Mouse (Mus musculus): Measurements from ENCODE around the gene Pde3b.
"Not testable (repeated sequence)": the region's sequence is repeated elsewhere in the genome, so short reads cannot be mapped to it uniquely, and the experiment has no call there.

Gene Pde3b

DNA sequence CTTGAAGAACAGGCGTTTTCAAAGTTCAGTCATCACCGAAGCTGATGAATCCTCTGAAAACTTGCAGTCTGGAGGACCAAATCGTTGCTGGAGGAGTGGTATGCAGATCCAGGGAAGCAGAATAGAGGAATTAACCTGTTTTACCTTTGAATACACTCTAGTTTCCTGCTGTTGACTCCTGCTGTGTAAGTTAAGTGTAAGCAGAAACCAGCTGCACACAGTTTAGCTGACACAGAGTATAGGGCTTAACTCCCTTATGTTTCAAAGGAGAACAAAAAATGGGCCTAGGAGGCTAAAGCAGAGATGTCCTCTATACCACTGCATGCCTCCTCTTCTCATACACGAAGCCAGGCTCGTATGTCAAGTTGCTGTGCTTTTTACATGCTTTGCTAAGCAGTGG, 63.8 kb downstream of the Pde3b start:
- DNase-seq (ENCODE audit: low spot score in 2 of 2) = no peak

DNA sequence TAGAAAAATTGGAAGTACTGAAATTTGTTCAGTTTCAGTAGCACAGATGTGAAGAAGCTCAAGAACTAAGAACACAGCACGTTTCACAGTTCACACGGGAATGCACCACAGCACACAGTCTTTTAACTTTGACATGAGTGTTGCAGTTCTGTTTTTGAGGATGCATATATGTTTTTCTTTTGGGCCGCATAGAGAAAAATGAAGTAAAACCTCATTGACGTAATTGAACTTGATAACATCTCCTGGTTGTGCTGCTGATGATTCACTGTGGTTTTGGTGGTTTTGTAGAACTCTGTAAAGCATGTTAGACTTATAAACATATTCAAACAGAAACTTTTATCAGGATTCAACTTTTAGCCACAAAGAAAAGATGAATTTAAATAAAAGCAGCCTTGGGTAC, 64.7 kb downstream of the Pde3b start:
- no peak for DNase-seq (ENCODE audit: low spot score in 2 of 2)

DNA sequence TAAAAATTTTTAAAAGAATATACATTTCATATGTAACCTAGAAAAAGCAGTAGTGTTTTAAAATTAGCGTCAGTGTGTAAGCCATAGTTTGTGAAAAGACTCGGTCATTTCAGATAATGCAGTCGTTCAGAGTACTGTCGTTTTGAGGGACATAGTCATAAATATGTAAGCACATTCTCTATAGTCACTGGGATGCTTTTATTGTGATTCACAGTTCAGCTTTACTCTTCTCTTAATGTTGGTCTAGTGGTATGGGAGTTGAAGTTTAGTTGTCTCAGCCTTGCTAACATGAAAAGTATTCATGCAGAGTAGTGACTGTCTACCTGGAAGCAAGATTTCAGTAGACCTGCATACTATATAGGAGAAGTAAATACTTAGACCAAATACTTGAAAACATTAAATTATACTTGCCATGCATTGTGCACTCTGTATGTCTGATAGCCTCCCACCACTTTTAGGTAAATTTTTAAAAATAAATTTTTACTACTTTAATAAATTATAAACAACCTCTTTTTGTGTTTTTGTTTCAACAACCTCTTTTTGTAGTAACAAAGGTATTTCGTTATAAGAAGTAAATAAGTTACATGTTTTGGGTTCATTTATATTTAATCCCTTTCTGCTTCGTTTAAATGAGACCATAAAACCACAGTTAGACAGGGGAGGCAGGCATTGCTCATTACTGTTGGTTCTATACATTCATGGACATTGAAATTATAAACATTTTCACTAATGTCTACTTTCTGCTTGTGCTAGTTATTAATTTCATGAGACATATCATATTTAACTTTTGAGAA, 65.3 kb downstream of the Pde3b start:
- no peak for DNase-seq (ENCODE audit: low spot score in 2 of 2)

DNA sequence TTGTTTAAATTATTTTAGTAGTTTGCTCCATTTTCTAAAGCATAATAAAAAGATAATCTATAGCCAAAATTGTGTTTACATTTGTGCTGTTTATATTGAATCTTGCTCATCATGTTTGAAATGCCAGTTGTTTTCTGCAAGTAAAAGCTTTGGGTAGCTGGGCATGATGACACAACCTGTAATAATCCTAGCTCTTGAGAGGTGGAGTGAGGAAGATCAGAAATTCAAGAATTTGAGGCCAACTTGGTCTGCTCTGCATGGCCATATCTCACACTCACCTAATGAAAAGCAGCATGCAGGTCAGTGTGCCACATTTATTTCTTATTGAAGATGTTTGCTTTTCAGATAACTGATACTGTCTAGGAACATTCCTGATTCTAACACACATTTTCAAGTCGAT, 65.9 kb downstream of the Pde3b start:
- no peak for DNase-seq (ENCODE audit: low spot score in 2 of 2)

DNA sequence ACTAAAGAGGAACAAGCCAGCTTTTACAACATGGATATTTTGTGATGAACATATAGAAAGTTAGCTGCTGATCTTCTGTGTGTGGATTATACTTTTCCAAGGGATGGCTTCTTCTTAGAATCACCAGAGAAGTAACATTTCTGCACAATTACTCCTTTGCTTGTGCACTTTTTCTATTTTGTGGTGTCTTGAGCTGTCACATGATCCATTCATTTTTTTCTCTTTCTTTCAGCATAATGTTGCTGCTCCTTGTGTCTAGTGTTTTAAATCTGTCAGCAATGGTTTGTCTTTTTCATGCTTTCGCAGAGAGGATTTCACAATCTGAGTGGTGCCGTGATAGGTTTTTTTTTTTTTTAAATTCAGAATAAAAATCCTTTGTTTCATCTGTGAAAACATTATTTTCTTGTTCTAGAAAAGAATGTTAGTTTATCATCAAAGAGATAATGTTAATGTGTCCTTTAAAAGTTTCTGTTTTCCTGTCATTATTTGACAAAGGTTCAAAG, 66.4 kb downstream of the Pde3b start:
- DNase-seq (ENCODE audit: low spot score in 2 of 2) = no peak

DNA sequence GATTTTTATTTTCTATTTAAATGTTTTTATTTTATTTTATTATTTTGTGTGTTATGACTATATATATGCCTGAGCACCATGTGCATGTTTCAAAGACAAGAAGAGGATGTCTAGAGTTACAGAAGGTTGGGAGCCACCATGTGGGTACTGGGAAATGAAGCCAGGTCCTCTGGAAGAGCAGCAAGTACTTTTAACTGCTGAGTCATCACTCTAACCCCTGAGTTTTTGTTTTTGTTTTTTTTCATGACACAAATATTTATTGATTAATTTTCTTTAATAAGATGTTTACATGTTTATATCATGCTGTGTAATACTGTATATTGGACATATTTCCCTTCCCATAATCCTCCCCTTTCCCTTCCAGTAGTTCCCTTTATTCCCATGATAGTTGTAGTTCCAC, 77.5 kb downstream of the Pde3b start:
- DNase-seq (ENCODE audit: low spot score in 2 of 2) = no peak

DNA sequence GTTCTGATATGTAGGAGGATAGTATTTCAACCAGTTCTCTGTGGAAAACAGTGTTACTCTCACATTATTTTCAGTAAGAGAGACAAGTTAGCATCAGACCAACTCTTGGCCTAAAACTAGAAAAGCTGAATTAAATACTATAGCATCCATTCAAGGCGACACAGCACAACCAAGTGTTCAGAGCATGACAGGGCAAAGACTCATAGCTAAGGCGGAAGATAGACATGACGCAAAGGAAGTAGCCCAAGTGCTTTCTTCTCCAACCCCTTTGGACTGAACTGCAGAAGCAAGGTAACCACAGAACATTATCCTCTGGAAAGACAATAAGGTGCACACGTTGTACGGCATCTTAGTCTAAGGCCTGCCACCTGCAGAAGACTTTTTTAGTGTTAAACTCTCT, 79.0 kb downstream of the Pde3b start:
- DNase-seq (ENCODE audit: low spot score in 2 of 2) = peak in 1 of 2 experiments; percentile 10

DNA sequence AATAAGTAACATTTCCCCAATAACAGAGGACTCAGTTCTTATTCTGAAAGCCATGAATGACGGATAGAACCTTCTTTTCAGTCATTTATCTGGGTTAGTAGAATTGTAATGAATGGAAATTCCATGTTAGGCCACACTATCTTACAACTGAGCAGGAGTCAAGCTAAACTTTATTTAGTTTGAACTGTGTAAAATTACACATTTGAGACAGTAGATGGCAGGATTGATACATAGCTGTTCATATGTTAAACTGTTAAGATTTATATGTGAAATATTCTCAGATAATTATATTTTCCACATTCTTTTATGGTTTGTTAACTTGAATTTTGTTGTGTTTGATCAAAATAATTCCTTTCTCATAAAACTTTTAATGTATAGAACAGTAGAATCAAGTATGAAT, 84.2 kb downstream of the Pde3b start:
- DNase-seq (ENCODE audit: low spot score in 2 of 2) = no peak

DNA sequence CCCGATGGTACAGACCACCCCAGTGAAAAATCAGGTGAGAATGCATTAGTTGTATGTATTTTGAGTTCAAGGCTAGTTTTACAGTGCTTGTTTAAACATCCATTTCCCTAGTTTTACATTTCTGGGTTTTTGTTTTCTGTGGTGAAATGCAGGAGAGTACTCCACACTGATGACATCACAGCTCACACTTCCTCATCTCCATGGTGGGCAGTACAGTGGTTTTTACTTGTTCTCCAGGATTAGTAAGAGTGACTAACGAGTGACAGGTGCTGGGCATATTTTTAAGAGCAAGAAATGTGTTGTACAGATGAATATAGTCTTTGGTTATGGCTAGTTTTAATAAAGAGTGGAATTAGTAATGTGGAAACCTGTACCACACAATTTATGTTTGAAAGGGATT, 93.8 kb downstream of the Pde3b start:
- no peak for DNase-seq (ENCODE audit: low spot score in 2 of 2)

DNA sequence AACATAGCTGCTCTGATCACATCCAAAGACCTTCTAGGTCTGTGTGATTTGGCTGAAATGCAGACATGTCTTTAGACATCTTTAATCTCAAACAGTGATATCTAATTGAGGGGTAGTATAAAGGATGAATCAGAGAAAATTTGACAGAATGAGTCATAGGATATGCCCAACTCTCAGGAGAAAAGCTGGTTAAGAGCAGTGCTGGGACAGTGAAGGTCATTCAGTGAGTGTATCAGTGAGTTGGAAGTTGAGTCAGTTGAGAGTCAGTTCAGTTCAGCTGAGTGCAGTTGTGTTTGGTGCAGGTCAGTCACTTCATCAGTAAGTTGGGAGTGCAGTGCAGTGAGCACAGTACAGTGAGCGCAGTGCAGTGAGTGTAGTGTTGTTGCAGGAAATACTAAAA, 105.0 kb downstream of the Pde3b start:
- DNase-seq (ENCODE audit: low spot score in 2 of 2) = no peak

DNA sequence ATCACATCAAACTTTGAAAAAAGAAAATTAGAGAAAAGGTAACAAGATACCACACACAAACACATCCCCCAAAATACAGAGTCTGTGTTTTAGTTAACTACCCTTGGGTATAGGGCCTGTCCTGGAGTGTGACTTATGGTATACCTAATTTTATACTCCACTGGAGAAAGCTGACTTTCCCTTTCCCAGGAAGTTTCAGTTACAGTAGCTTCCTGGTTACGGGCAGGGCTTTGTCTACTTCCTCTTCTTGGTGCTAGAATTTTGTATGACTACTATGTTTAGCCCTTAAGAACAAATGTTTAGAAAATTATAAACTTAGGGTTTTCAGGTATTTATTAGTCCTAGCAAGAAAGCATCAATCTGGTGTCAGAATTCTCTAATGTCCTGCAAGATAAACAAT, 111.2 kb downstream of the Pde3b start:
- DNase-seq (ENCODE audit: low spot score in 2 of 2) = no peak

DNA sequence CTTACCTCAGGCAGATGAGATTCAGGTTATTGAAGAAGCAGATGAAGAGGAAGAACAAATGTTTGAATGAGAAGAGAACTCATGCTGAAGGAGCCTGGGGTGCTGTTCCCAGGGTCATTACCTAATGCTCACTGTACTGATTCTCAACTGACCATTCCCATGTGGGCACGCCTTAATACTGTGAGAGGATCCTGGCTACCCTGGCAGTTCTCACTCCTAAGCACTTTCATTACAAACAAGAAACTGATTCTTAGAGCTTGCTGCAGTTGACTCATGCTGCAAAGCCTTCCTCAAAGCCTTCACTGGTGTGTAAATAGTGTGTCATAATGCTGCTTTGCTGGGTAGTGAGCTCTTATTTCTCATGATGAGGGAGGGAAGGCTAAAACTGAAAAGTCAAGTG, 121.1 kb downstream of the Pde3b start:
- no peak for DNase-seq (ENCODE audit: low spot score in 2 of 2)

DNA sequence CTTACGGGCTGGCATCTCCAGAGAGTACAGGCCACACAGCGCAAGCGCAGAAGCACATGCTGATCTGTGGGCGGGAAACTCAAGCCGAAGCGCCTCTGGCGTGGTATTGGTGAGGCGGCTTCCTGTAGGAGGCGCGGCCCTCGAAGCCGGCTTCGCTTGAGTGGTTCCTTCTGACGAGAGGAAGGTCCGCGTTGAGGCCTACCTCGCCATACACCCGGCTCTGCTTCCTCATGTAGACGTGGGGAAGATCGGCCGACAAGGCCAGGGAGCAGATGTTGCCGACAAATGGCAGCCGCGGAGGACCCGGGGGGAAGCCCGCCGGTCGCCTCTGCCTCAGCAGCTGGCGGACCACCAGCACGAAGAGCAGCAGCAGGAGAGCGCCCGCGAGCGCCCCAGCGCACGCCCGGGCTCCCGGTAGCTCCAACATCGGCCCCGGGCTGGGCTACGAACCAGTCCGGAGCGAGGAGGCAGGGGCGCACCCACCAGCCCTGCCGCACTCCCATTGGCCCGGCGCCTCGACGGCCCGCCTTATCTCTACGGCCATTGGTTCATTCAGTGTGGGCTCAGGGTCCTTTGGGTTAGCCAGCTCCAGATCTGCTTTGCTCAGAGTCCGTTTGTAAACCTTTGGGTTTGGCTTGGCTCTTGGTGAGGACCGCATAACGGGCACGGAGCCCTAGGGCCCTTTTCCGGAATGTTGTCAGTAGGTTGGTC, 147.6 kb downstream of the Pde3b start, which contains the start of gene Cyp2r1:
TSS of gene Cyp2r1 (minus strand) at position 442 of the 711 bp plus-strand sequence.
- peak; percentile 76 to 82 for DNase-seq (ENCODE audit: low spot score in 2 of 2)

DNA sequence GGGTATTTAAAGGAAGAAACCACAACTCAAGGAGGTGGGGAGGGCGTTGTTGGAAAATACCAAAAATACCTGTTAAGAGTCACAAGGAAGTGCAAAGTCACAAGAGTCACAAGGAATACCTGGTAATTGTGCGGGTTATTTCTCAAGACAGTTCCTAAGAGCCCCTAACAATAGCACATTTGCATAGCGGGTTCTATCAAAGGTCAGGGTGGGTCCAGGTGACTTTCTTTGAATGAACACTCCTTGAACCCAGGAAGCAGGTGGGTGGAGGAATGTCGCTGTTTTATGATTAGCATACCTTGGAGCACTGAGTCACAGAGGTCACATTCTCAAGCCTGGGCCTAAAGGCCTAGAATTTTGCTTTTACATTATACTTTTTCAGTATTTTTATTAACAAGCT, 158.8 kb downstream of the Pde3b start:
- not testable (repeated sequence) for DNase-seq (ENCODE audit: low spot score in 2 of 2)

DNA sequence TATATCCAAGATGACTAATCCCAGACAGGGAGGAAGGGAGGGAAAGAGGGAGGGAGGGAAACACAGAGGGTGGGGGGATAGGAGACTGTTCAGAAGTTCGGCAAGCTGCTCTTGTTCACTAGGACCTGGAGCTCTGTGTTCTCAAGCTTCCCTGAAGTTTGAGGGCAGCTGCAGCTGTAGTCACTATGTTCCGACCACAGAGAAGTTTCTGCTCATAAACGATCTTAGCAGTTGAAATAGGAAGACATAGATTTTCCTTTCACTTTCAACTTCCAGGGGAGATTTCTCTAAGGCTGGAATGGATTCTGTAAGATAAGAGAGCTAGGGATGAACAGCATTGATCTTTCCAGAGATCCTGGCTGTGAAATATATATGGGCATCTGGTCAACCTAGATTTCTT, 161.8 kb downstream of the Pde3b start:
- DNase-seq (ENCODE audit: low spot score in 2 of 2) = no peak

DNA sequence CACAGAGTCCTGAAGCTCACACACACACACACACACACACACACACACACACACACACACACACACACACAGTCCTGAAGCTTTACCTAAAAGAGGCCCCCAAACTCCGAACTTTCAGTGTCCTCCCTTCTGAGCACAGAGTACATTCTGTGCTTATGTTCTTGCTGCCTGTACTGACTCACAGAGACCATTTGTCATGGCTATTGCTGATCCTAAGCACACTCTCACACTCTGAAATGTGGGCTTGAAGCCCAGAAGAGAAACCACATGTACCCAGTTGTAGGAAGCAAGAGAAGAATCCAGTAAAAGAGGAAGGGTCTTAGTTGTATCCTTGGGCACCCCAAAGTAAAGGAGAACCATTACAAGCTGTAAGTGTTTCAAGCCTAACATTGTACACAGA, 162.6 kb downstream of the Pde3b start:
- no peak for DNase-seq (ENCODE audit: low spot score in 2 of 2)

DNA sequence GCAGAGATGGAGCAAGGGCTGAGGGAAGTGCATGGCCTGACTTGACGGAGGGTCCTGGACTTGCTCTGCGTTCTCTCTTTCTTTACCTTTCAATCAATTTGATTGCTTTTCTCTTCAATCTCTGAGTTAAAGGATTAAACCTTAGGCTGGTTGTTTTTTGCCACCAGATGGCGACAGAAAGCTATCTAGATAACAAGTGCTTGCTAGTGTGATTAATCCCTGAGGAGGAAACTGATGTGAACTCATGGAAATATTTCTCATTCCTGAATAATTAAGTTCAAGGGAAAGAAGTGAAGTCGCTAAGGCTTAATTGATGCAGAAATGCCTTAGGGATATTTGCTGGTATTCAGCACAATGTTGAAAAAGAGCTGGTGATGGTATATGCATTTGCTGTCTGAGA, 165.3 kb downstream of the Pde3b start:
- peak in 1 of 2 experiments; percentile 27 for DNase-seq (ENCODE audit: low spot score in 2 of 2)

DNA sequence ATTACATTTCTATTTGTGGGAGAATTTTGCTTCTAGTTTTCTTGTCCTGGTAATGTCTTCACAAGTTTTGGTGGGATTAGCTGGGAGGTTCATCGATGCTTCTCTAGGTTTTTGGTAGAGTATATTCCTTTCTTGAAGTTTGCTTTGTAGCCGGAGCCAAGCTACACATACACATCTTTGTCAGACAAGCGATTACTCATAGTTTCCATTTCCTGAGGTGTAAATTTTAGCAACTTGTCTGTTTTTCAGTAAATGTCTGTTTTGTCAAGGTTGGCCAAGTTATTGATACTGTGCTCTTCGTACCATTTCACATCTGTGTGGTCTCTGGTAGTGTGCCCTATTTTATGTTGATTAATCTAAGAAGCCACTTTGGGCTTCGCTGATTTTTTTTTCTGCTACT, 166.1 kb downstream of the Pde3b start:
- no peak for DNase-seq (ENCODE audit: low spot score in 2 of 2)

DNA sequence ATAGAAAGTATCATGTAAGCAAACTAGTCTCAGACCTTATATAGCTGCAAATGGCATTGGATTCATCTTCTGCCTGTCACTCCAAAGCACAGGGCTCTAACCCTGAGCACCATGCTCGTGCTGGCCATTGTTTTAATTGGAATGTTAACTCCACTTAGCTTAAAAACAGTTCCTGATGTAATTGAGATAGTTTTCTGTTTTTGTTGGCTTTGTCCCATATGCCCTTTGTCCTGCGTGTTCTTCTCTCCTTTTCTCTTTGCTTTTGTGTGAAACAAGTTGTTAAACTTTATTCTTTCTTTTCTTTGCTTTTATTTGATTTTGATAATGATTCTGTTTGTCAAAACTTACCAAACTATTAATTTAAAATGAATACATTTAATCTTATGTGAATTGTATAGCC, 167.4 kb downstream of the Pde3b start:
- DNase-seq (ENCODE audit: low spot score in 2 of 2) = no peak

Measured in right cerebral cortex, postnatal 36 days (tissue).